Mouse (Mus musculus): ENCODE measurements around the gene Tmem123. TPM values are rescaled to one million over a fixed set of nuclear protein-coding genes. Genes with fewer than 3 reads are reported as not detected.

Tmem123 gene
- polyA plus RNA-seq, 1 experiment from 2014 or later, result 122 TPM

- no peaks in the 10 kb centered on the region for H3K9me3 ChIP-seq (ENCODE audit: control insufficient read depth, low read length)
- H3K4me3 ChIP-seq (ENCODE audit: low read depth, low read length), result no peak overlapping the region
- no peak overlapping the region for H3K9ac ChIP-seq (ENCODE audit: low read length)
- DNase-seq (ENCODE audit: low spot score) (no peak), ATAC-seq (replicated peaks; ENCODE audit: low FRiP score) (no peak)
- H3K27ac ChIP-seq (ENCODE audit: low read depth, low read length), result no peak overlapping the region
- 83% methylated on average over 4 of the region's 4 CpGs for WGBS
- H3K27me3 ChIP-seq (ENCODE audit: control insufficient read depth, insufficient read depth, low read length), result no peaks in the 10 kb centered on the region
- no peak overlapping the region for H3K4me2 ChIP-seq (ENCODE audit: low read depth, low read length, severe bottlenecking)
- no peaks in the 10 kb centered on the region for H3K4me1 ChIP-seq (replicated peaks; ENCODE audit: control insufficient read depth, insufficient read depth, low read length)
- H3K36me3 ChIP-seq (ENCODE audit: control insufficient read depth, insufficient read depth, low read length), result no peaks in the 10 kb centered on the region
These were observed 14.3 kb upstream of the Tmem123 start for GRCm38 (mm10) chr9:7749537-7749936.

DNA sequence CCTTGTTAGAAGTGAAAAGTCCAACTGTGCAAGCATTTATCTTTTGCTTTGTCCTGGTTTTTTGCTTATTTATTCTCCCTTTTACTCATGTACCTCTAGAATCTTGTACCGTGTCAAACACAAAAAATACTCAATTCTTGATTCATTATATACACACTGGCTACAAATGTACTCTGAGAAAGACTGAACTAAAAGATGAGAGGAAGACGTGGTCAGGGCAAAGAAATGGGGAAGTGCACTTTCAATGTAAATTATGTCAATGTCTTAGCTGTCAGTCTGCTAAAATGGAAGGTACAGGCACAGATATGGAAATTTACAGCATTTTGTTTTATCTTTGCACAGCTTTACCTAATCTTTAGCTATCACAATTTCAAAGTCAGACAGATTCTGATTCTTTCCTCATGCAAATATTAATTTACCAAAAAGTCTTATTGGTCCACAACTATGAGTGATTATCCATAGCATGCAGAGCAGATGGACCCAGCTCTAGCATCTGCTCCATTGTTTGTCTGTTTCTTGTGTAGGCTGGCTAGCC, 7.9 kb upstream of the Tmem123 start:
- Histone ChIP-seq H3K9ac (ENCODE audit: low read length) (no peak overlapping the region), H3K36me3 (ENCODE audit: control insufficient read depth, insufficient read depth, low read length) (no peaks in the 10 kb centered on the region), H3K4me2 (ENCODE audit: low read depth, low read length, severe bottlenecking) (no peak overlapping the region), H3K27ac (ENCODE audit: low read depth, low read length) (no peak overlapping the region), H3K4me1 (replicated peaks; ENCODE audit: control insufficient read depth, insufficient read depth, low read length) (no peaks in the 10 kb centered on the region), H3K9me3 (ENCODE audit: control insufficient read depth, low read length) (no peaks in the 10 kb centered on the region), H3K27me3 (ENCODE audit: control insufficient read depth, insufficient read depth, low read length) (no peaks in the 10 kb centered on the region), H3K4me3 (ENCODE audit: low read depth, low read length) (no peak overlapping the region)
- ATAC-seq (replicated peaks; ENCODE audit: low FRiP score), result no peak
- 82% methylated on average over 2 of the region's 2 CpGs for WGBS
- no peak for DNase-seq (ENCODE audit: low spot score)

- no peaks in the 10 kb centered on the region for H3K36me3 ChIP-seq (ENCODE audit: control insufficient read depth, insufficient read depth, low read length)
- no peak overlapping the region for H3K9ac ChIP-seq (ENCODE audit: low read length)
- H3K27me3 ChIP-seq (ENCODE audit: control insufficient read depth, insufficient read depth, low read length), result peaks cover 8% of the 10 kb centered on the region; the same call in 1 of the 2 replicates
- no peaks in the 10 kb centered on the region for H3K9me3 ChIP-seq (ENCODE audit: control insufficient read depth, low read length)
- H3K4me2 ChIP-seq (ENCODE audit: low read depth, low read length, severe bottlenecking), result no peak overlapping the region
- peaks cover 4% of the 10 kb centered on the region; the same call in 1 of the 2 replicates for H3K4me1 ChIP-seq (replicated peaks; ENCODE audit: control insufficient read depth, insufficient read depth, low read length)
- WGBS, result 35% methylated on average over 17 of the region's 17 CpGs
- no peak for DNase-seq (ENCODE audit: low spot score)
- no peak for ATAC-seq (replicated peaks; ENCODE audit: low FRiP score)
- H3K27ac ChIP-seq (ENCODE audit: low read depth, low read length), result no peak overlapping the region
- H3K4me3 ChIP-seq (ENCODE audit: low read depth, low read length), result no peak overlapping the region
These were observed 1.9 kb upstream of the Tmem123 start for GRCm38 (mm10) chr9:7761906-7762455.

DNA sequence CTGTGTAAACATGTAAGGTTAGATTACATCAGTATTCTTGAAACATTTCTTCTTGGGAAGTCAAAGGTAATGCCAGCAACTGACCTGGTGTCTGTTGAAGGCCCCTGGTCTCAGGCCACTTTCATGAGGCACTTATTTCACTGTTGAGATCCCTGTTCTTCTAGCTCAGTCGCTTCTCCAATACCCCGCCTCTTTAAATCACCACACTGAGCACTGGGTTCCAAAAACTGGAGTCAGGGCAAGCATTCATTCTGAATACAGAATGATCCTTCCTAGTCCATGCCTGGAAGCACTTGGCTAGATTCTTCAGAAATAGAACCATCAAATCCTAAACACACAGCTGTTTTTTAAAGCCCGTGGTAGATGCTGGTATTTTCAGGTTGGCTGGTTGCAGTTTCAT, 1.1 kb upstream of the Tmem123 start:
- no peaks in the 10 kb centered on the region for H3K9me3 ChIP-seq (ENCODE audit: control insufficient read depth, low read length)
- H3K9ac ChIP-seq (ENCODE audit: low read length), result no peak overlapping the region
- no peak for DNase-seq (ENCODE audit: low spot score)
- H3K27ac ChIP-seq (ENCODE audit: low read depth, low read length), result no peak overlapping the region
- no peaks in the 10 kb centered on the region for H3K36me3 ChIP-seq (ENCODE audit: control insufficient read depth, insufficient read depth, low read length)
- peaks cover 7% of the 10 kb centered on the region; the same call in 1 of the 2 replicates for H3K4me1 ChIP-seq (replicated peaks; ENCODE audit: control insufficient read depth, insufficient read depth, low read length)
- ATAC-seq (replicated peaks; ENCODE audit: low FRiP score), result no peak
- WGBS, result 80% methylated on average over 3 of the region's 3 CpGs
- H3K27me3 ChIP-seq (ENCODE audit: control insufficient read depth, insufficient read depth, low read length), result peaks cover 8% of the 10 kb centered on the region; the same call in 1 of the 2 replicates
- no peak overlapping the region for H3K4me2 ChIP-seq (ENCODE audit: low read depth, low read length, severe bottlenecking)
- no peak overlapping the region for H3K4me3 ChIP-seq (ENCODE audit: low read depth, low read length)

DNA sequence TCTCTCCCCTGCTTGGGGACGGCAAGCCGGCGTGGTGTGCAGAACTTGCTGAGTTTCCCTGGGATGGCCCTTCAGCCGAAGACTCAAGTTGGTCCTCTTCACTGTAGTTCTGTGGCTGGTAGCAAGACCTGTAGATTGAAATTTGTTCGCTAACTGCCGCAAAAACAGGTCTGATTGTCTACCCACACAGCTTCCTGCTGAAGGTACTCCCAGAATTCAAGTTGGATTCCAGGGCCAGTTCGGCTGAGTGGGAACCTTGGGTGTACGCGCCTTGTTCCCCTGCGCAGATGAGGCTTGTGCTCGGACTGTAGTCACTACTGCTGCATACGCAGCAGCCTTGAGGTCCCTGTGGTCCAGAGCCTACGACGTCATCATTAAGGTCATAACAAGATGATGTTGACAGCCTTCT, 626 bp downstream of the Tmem123 start:
- peak overlapping the region; percentile 76 for H3K4me2 ChIP-seq (ENCODE audit: low read depth, low read length, severe bottlenecking)
- H3K27ac ChIP-seq (ENCODE audit: low read depth, low read length), result peak overlapping the region; percentile 41; the same call in 1 of the 2 replicates
- H3K4me3 ChIP-seq (ENCODE audit: low read depth, low read length), result peak overlapping the region; percentile 75
- H3K27me3 ChIP-seq (ENCODE audit: control insufficient read depth, insufficient read depth, low read length), result peaks cover 8% of the 10 kb centered on the region; the same call in 1 of the 2 replicates
- DNase-seq (ENCODE audit: low spot score), result peak; percentile 71
- H3K4me1 ChIP-seq (replicated peaks; ENCODE audit: control insufficient read depth, insufficient read depth, low read length), result peaks cover 7% of the 10 kb centered on the region; the same call in 1 of the 2 replicates
- no peaks in the 10 kb centered on the region for H3K9me3 ChIP-seq (ENCODE audit: control insufficient read depth, low read length)
- peak overlapping the region; percentile 86 for H3K9ac ChIP-seq (ENCODE audit: low read length)
- ATAC-seq (replicated peaks; ENCODE audit: low FRiP score), result peak; percentile 39
- no peaks in the 10 kb centered on the region for H3K36me3 ChIP-seq (ENCODE audit: control insufficient read depth, insufficient read depth, low read length)
- 1% methylated on average over 14 of the region's 14 CpGs for WGBS

DNA sequence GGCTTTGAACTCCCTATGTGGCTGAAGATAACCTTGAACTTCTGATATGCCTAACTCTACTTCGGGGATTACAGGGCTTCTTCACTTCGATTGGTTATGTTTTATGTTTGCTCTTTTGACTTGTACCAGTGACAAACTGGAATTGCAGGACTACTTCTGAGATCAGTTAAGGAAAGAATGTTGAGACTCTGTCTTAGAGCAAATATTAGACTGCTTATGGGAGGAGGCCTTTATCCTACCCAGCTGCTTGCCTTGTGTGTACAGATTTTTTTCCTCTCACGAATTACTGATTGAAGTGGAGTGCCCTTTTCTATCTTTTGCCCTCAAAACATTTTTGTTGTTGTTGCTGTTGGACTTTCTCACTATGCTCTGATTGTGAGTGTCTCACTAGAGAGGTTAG, 1.4 kb downstream of the Tmem123 start:
- no peak for DNase-seq (ENCODE audit: low spot score)
- peak overlapping the region; percentile 86 for H3K9ac ChIP-seq (ENCODE audit: low read length)
- peaks cover 7% of the 10 kb centered on the region; the same call in 1 of the 2 replicates for H3K4me1 ChIP-seq (replicated peaks; ENCODE audit: control insufficient read depth, insufficient read depth, low read length)
- H3K27me3 ChIP-seq (ENCODE audit: control insufficient read depth, insufficient read depth, low read length), result peaks cover 8% of the 10 kb centered on the region; the same call in 1 of the 2 replicates
- H3K4me3 ChIP-seq (ENCODE audit: low read depth, low read length), result peak overlapping the region; percentile 75
- peak overlapping the region; percentile 76 for H3K4me2 ChIP-seq (ENCODE audit: low read depth, low read length, severe bottlenecking)
- H3K36me3 ChIP-seq (ENCODE audit: control insufficient read depth, insufficient read depth, low read length), result no peaks in the 10 kb centered on the region
- WGBS, result 78% methylated on average over 3 of the region's 3 CpGs
- no peak overlapping the region for H3K27ac ChIP-seq (ENCODE audit: low read depth, low read length)
- ATAC-seq (replicated peaks; ENCODE audit: low FRiP score), result no peak
- H3K9me3 ChIP-seq (ENCODE audit: control insufficient read depth, low read length), result no peaks in the 10 kb centered on the region

- H3K27me3 ChIP-seq (ENCODE audit: control insufficient read depth, insufficient read depth, low read length), result peaks cover 8% of the 10 kb centered on the region; the same call in 1 of the 2 replicates
- no peak overlapping the region for H3K4me3 ChIP-seq (ENCODE audit: low read depth, low read length)
- H3K36me3 ChIP-seq (ENCODE audit: control insufficient read depth, insufficient read depth, low read length), result no peaks in the 10 kb centered on the region
- ATAC-seq (replicated peaks; ENCODE audit: low FRiP score), result no peak
- no peak overlapping the region for H3K4me2 ChIP-seq (ENCODE audit: low read depth, low read length, severe bottlenecking)
- no peak overlapping the region for H3K27ac ChIP-seq (ENCODE audit: low read depth, low read length)
- no peak for DNase-seq (ENCODE audit: low spot score)
- 80% methylated on average over 3 of the region's 3 CpGs for WGBS
- no peaks in the 10 kb centered on the region for H3K9me3 ChIP-seq (ENCODE audit: control insufficient read depth, low read length)
- H3K9ac ChIP-seq (ENCODE audit: low read length), result no peak overlapping the region
- H3K4me1 ChIP-seq (replicated peaks; ENCODE audit: control insufficient read depth, insufficient read depth, low read length), result peaks cover 7% of the 10 kb centered on the region; the same call in 1 of the 2 replicates
These were observed 2.7 kb downstream of the Tmem123 start for GRCm38 (mm10) chr9:7766582-7766981.

- Histone ChIP-seq H3K4me3 (ENCODE audit: low read depth, low read length) (no peak overlapping the region), H3K4me2 (ENCODE audit: low read depth, low read length, severe bottlenecking) (no peak overlapping the region), H3K4me1 (replicated peaks; ENCODE audit: control insufficient read depth, insufficient read depth, low read length) (peaks cover 7% of the 10 kb centered on the region; the same call in 1 of the 2 replicates), H3K9ac (ENCODE audit: low read length) (0 out of 2 replicates have a peak overlapping the region, but pooled peaks have one; percentile 16), H3K9me3 (ENCODE audit: control insufficient read depth, low read length) (no peaks in the 10 kb centered on the region), H3K36me3 (ENCODE audit: control insufficient read depth, insufficient read depth, low read length) (no peaks in the 10 kb centered on the region), H3K27ac (ENCODE audit: low read depth, low read length) (no peak overlapping the region), H3K27me3 (ENCODE audit: control insufficient read depth, insufficient read depth, low read length) (peaks cover 3% of the 10 kb centered on the region; the same call in 1 of the 2 replicates)
- no peak for DNase-seq (ENCODE audit: low spot score)
- no peak for ATAC-seq (replicated peaks; ENCODE audit: low FRiP score)
- 40% methylated on average over 2 of the region's 2 CpGs for WGBS
These were observed 3.7 kb downstream of the Tmem123 start for GRCm38 (mm10) chr9:7767526-7767925.

- H3K27ac ChIP-seq (ENCODE audit: low read depth, low read length), result no peak overlapping the region
- H3K4me1 ChIP-seq (replicated peaks; ENCODE audit: control insufficient read depth, insufficient read depth, low read length), result peaks cover 7% of the 10 kb centered on the region; the same call in 1 of the 2 replicates
- H3K4me3 ChIP-seq (ENCODE audit: low read depth, low read length), result no peak overlapping the region
- DNase-seq (ENCODE audit: low spot score), result no peak
- H3K9ac ChIP-seq (ENCODE audit: low read length), result no peak overlapping the region
- WGBS, result 67% methylated on average over 4 of the region's 4 CpGs
- ATAC-seq (replicated peaks; ENCODE audit: low FRiP score), result no peak
- H3K27me3 ChIP-seq (ENCODE audit: control insufficient read depth, insufficient read depth, low read length), result no peaks in the 10 kb centered on the region
- no peak overlapping the region for H3K4me2 ChIP-seq (ENCODE audit: low read depth, low read length, severe bottlenecking)
- H3K36me3 ChIP-seq (ENCODE audit: control insufficient read depth, insufficient read depth, low read length), result no peaks in the 10 kb centered on the region
- H3K9me3 ChIP-seq (ENCODE audit: control insufficient read depth, low read length), result no peaks in the 10 kb centered on the region
These were observed 5.2 kb downstream of the Tmem123 start for GRCm38 (mm10) chr9:7769081-7769480.
